Comparison of ENCODE assay signal across 8 mouse cellular contexts in genomic region chr5:124553607-124554006, GRCm38 (mm10). TPM values are rescaled to one million over a fixed set of nuclear protein-coding genes. Genes with fewer than 3 reads are reported as not detected.
DNase-seq lines count a peak whose midpoint lies in the region; ATAC-seq lines count a peak whose summit lies in the region.
"Had no signal": no experiment of that assay in that cellular context is flagged by ENCODE, and none has a peak within 500 bp of the region (broad histone marks: within the 10 kb centered on the region; RNA-seq: fewer than 3 reads in every experiment).

No protein-coding gene starts in this region.

- peaks cover 11% of the 10 kb centered on the region for H3K4me1 ChIP-seq in lung, embryonic 16.5 days (replicated peaks; ENCODE audit: control insufficient read depth, insufficient read depth, low read length)
- peaks cover 15% of the 10 kb centered on the region for H3K4me1 ChIP-seq in forebrain, embryonic 12.5 days
- peaks cover 22% of the 10 kb centered on the region for H3K4me1 ChIP-seq in liver, embryonic 13.5 days (replicated peaks)

- H3K9ac ChIP-seq in lung, embryonic 16.5 days (ENCODE audit: low read length): no peak overlapping the region
- H3K9ac ChIP-seq in forebrain, embryonic 12.5 days: no peak overlapping the region
- H3K9ac ChIP-seq in liver, embryonic 13.5 days: peak overlapping the region; percentile 87

- no peak overlapping the region for H3K27ac ChIP-seq in lung, embryonic 16.5 days (ENCODE audit: low read length)
- no peak overlapping the region for H3K27ac ChIP-seq in forebrain, embryonic 12.5 days
- H3K27ac ChIP-seq in liver, embryonic 13.5 days: no peak overlapping the region

- peaks cover 30% of the 10 kb centered on the region for H3K36me3 ChIP-seq in lung, embryonic 16.5 days (ENCODE audit: control insufficient read depth, insufficient read depth, low read length)
- peaks cover 40% of the 10 kb centered on the region for H3K36me3 ChIP-seq in forebrain, embryonic 12.5 days (replicated peaks)
- peaks cover 50% of the 10 kb centered on the region for H3K36me3 ChIP-seq in liver, embryonic 13.5 days

- intact Hi-C loops in gastrocnemius, postnatal 36 days (cut with DNase I): loop anchor here (10.0 kb wide), 1 partner anchor 429 kb away; no protein-coding TSS in a partner anchor

- no peak for DNase-seq in lung, adult 18-20 months
- DNase-seq in liver, embryonic 13.5 days: no peak
- no peak for DNase-seq in urinary bladder, postnatal 4 days (ENCODE audit: low spot score in 2 of 2)
- no peak for DNase-seq in layer of hippocampus, postnatal 36 days
- DNase-seq in gastrocnemius, postnatal 36 days: no peak
- DNase-seq: adrenal gland, adult 2 months had no signal

- no peaks in the 10 kb centered on the region for H3K27me3 ChIP-seq in lung, embryonic 16.5 days (ENCODE audit: control insufficient read depth, insufficient read depth, low read depth, low read length)
- H3K27me3 ChIP-seq in forebrain, embryonic 12.5 days: no peaks in the 10 kb centered on the region
- H3K27me3 ChIP-seq in liver, embryonic 13.5 days: no peaks in the 10 kb centered on the region

- peak overlapping the region; percentile 97 for H3K4me3 ChIP-seq in lung, embryonic 16.5 days (ENCODE audit: low read length)
- peak overlapping the region; percentile 90 for H3K4me3 ChIP-seq in forebrain, embryonic 12.5 days (replicated peaks)
- H3K4me3 ChIP-seq in liver, embryonic 13.5 days (replicated peaks): peak overlapping the region; percentile 94

- H3K9me3 ChIP-seq in lung, embryonic 16.5 days (ENCODE audit: control insufficient read depth, low read length): no peaks in the 10 kb centered on the region
- no peaks in the 10 kb centered on the region for H3K9me3 ChIP-seq in forebrain, embryonic 12.5 days
- no peaks in the 10 kb centered on the region for H3K9me3 ChIP-seq in liver, embryonic 13.5 days (replicated peaks)

- no peak for ATAC-seq in lung, embryonic 16.5 days (ENCODE audit: low read depth)
- ATAC-seq in forebrain, embryonic 12.5 days (ENCODE audit: low FRiP score): no peak
- no peak for ATAC-seq in liver, embryonic 13.5 days (ENCODE audit: low read depth)

- peak overlapping the region; percentile 74 for H3K4me2 ChIP-seq in lung, embryonic 16.5 days (ENCODE audit: low read depth, low read length)
- H3K4me2 ChIP-seq in forebrain, embryonic 12.5 days: peak overlapping the region; percentile 77
- peak overlapping the region; percentile 87 for H3K4me2 ChIP-seq in liver, embryonic 13.5 days

- WGBS in lung, embryonic 16.5 days: 62% methylated on average over 6 of the region's 6 CpGs
- WGBS in forebrain, embryonic 12.5 days: 73% methylated on average over 6 of the region's 6 CpGs
- WGBS in liver, embryonic 13.5 days (ENCODE audit: insufficient replicate concordance): 57% methylated on average over 6 of the region's 6 CpGs

RNA-seq across cellular contexts. Expression of gene Ddx55, which starts 0.9 kb away (rescaled TPM):
- polyA plus RNA-seq in lung, embryonic 16.5 days (2015; fragmentation: Nextera tagmentation; extraction: Ambion mirVana): 11.2 and 12.0 TPM in 2 replicates
- 18.7 and 19.3 TPM in 2 replicates for polyA plus RNA-seq in forebrain, embryonic 12.5 days (2016; fragmentation: Nextera tagmentation; extraction: Ambion mirVana)
- polyA plus RNA-seq in liver, embryonic 13.5 days (2015; fragmentation: Nextera tagmentation; extraction: Ambion mirVana): 9.4 and 11.0 TPM in 2 replicates
- total RNA-seq in layer of hippocampus, postnatal 36 days (2021): 10 to 100 TPM; 23.3 to 28.3 TPM
- total RNA-seq in gastrocnemius, postnatal 36 days (2021): 1 to 10 TPM; 3.1 to 3.6 TPM

RNA-seq across cellular contexts. Expression of gene Tmed2, which starts 13.1 kb away (rescaled TPM):
- 599 and 611 TPM in 2 replicates for polyA plus RNA-seq in lung, embryonic 16.5 days (2015; fragmentation: Nextera tagmentation; extraction: Ambion mirVana)
- polyA plus RNA-seq in forebrain, embryonic 12.5 days (2016; fragmentation: Nextera tagmentation; extraction: Ambion mirVana): 404 and 414 TPM in 2 replicates
- 366 and 422 TPM in 2 replicates for polyA plus RNA-seq in liver, embryonic 13.5 days (2015; fragmentation: Nextera tagmentation; extraction: Ambion mirVana)
- 100 to 1,000 TPM; 102 to 106 TPM for total RNA-seq in layer of hippocampus, postnatal 36 days (2021)
- total RNA-seq in gastrocnemius, postnatal 36 days (2021): 100 to 1,000 TPM; 133 to 145 TPM

RNA-seq across cellular contexts. Expression of gene Rilpl1, which starts 22.4 kb away (rescaled TPM):
- polyA plus RNA-seq in lung, embryonic 16.5 days (2015; fragmentation: Nextera tagmentation; extraction: Ambion mirVana): 17.1 and 18.6 TPM in 2 replicates
- 17.4 and 17.8 TPM in 2 replicates for polyA plus RNA-seq in forebrain, embryonic 12.5 days (2016; fragmentation: Nextera tagmentation; extraction: Ambion mirVana)
- 1.9 and 2.5 TPM in 2 replicates for polyA plus RNA-seq in liver, embryonic 13.5 days (2015; fragmentation: Nextera tagmentation; extraction: Ambion mirVana)
- total RNA-seq in layer of hippocampus, postnatal 36 days (2021): 10 to 100 TPM; 68.7 to 72.1 TPM
- total RNA-seq in gastrocnemius, postnatal 36 days (2021): 100 to 1,000 TPM; 197 to 200 TPM

RNA-seq across cellular contexts. Expression of gene Eif2b1, which starts 25.3 kb away (rescaled TPM):
- polyA plus RNA-seq in lung, embryonic 16.5 days (2015; fragmentation: Nextera tagmentation; extraction: Ambion mirVana): 68.8 and 71.1 TPM in 2 replicates
- polyA plus RNA-seq in forebrain, embryonic 12.5 days (2016; fragmentation: Nextera tagmentation; extraction: Ambion mirVana): 68.2 and 73.1 TPM in 2 replicates
- polyA plus RNA-seq in liver, embryonic 13.5 days (2015; fragmentation: Nextera tagmentation; extraction: Ambion mirVana): 69.8 and 80.8 TPM in 2 replicates
- 10 to 100 TPM; 36.1 to 40.6 TPM for total RNA-seq in layer of hippocampus, postnatal 36 days (2021)
- 10 to 100 TPM; 40.2 to 44.4 TPM for total RNA-seq in gastrocnemius, postnatal 36 days (2021)

RNA-seq across cellular contexts. Expression of gene Gtf2h3, which starts 25.3 kb away (rescaled TPM):
- 52.1 and 54.4 TPM in 2 replicates for polyA plus RNA-seq in lung, embryonic 16.5 days (2015; fragmentation: Nextera tagmentation; extraction: Ambion mirVana)
- polyA plus RNA-seq in forebrain, embryonic 12.5 days (2016; fragmentation: Nextera tagmentation; extraction: Ambion mirVana): 72.0 and 73.4 TPM in 2 replicates
- polyA plus RNA-seq in liver, embryonic 13.5 days (2015; fragmentation: Nextera tagmentation; extraction: Ambion mirVana): 30.8 and 37.6 TPM in 2 replicates
- total RNA-seq in layer of hippocampus, postnatal 36 days (2021): 10 to 100 TPM; 30.0 to 32.4 TPM
- total RNA-seq in gastrocnemius, postnatal 36 days (2021): 10 to 100 TPM; 12.5 to 13.5 TPM
